Mouse (Mus musculus): Measurements from ENCODE around the gene Rhox4b. TPM values are rescaled to one million over a fixed set of nuclear protein-coding genes. Genes with fewer than 3 reads are reported as not detected.
"Not testable (repeated sequence)": the region's sequence is repeated elsewhere in the genome, so short reads cannot be mapped to it uniquely, and the experiment has no call there.

Gene Rhox4b
- total RNA-seq (2021) = not detected
- long read RNA-seq, experiment 1 = 0 reads
- long read RNA-seq, experiment 2 = 0 reads

GRCm38 (mm10) chrX:37432194-37432593, at the start of gene Rhox4b:
Rhox4b (plus strand) TSS chrX:37432494.
- DNase-seq = not testable (repeated sequence)

GRCm38 (mm10) chrX:37390548-37390947, 41.7 kb upstream of the Rhox4b start, which contains the start of gene Rhox4a2:
Rhox4a2 (plus strand) TSS chrX:37390848.
- DNase-seq = not testable (repeated sequence)

- not testable (repeated sequence) for DNase-seq
Observed at GRCm38 (mm10) chrX:37411767-37412166, 20.5 kb upstream of the Rhox4b start, which contains the start of gene Rhox2b. Rhox2b (plus strand) TSS chrX:37412067.

- not testable (repeated sequence) for DNase-seq
Observed at GRCm38 (mm10) chrX:37453380-37453779, 21.1 kb downstream of the Rhox4b start, which contains the start of gene Rhox2c. Rhox2c (plus strand) TSS chrX:37453680.

GRCm38 (mm10) chrX:37458285-37458684, 26.0 kb downstream of the Rhox4b start, which contains the start of gene Rhox3c:
Rhox3c (plus strand) TSS chrX:37458585.
- DNase-seq = not testable (repeated sequence)

GRCm38 (mm10) chrX:37480037-37480436, 47.7 kb downstream of the Rhox4b start, which contains the start of gene Rhox4c:
Rhox4c (plus strand) TSS chrX:37480337.
- DNase-seq = not testable (repeated sequence)

Other genes with a start within 250 kb of the Rhox4b start
- gene Ndufa1, start 241.3 kb upstream of the Rhox4b start, total RNA-seq (2021) = 100 to 1,000 TPM; 559 to 592 TPM
- 1 to 10 TPM; 4.3 to 4.6 TPM for gene Rnf113a1, start 241.2 kb upstream of the Rhox4b start, total RNA-seq (2021)
- not detected for gene Gm9, start 221.5 kb upstream of the Rhox4b start, total RNA-seq (2021)
- gene Rhox1, start 210.2 kb upstream of the Rhox4b start, total RNA-seq (2021) = not detected
- gene Rhox2a, start 187.5 kb upstream of the Rhox4b start, total RNA-seq (2021) = not detected
- not detected for gene Rhox3a, start 182.6 kb upstream of the Rhox4b start, total RNA-seq (2021)
- not detected for gene Rhox4a, start 167.2 kb upstream of the Rhox4b start, total RNA-seq (2021)
- gene Rhox3a2, start 52.5 kb upstream of the Rhox4b start, total RNA-seq (2021) = not detected
- not detected for gene Rhox4a2, start 41.6 kb upstream of the Rhox4b start, total RNA-seq (2021)
- gene Rhox2b, start 20.4 kb upstream of the Rhox4b start, total RNA-seq (2021) = not detected
- not detected for gene Rhox2c, start 21.2 kb downstream of the Rhox4b start, total RNA-seq (2021)
- gene Rhox3c, start 26.1 kb downstream of the Rhox4b start, total RNA-seq (2021) = not detected
- gene Rhox4c, start 47.8 kb downstream of the Rhox4b start, total RNA-seq (2021) = not detected
- gene Rhox2d, start 60.9 kb downstream of the Rhox4b start, total RNA-seq (2021) = not detected
- gene Rhox4d, start 81.9 kb downstream of the Rhox4b start, total RNA-seq (2021) = not detected
- not detected for gene Rhox2e, start 98.0 kb downstream of the Rhox4b start, total RNA-seq (2021)
- gene Rhox3e, start 109.5 kb downstream of the Rhox4b start, total RNA-seq (2021) = not detected
- not detected for gene Rhox4e, start 124.9 kb downstream of the Rhox4b start, total RNA-seq (2021)
- gene Rhox2f, start 138.9 kb downstream of the Rhox4b start, total RNA-seq (2021) = not detected
- gene Rhox3f, start 148.5 kb downstream of the Rhox4b start, total RNA-seq (2021) = not detected
- gene Rhox4f, start 175.2 kb downstream of the Rhox4b start, total RNA-seq (2021) = not detected
- gene Rhox3g, start 196.1 kb downstream of the Rhox4b start, total RNA-seq (2021) = not detected
- gene Rhox2g, start 211.0 kb downstream of the Rhox4b start, total RNA-seq (2021) = not detected
- not detected for gene Rhox4g, start 218.8 kb downstream of the Rhox4b start, total RNA-seq (2021)
- gene Rhox3h, start 236.3 kb downstream of the Rhox4b start, total RNA-seq (2021) = not detected
- not detected for gene Rhox2h, start 240.8 kb downstream of the Rhox4b start, total RNA-seq (2021)

Measured in adrenal gland, postnatal 10 days (tissue).